Mouse (Mus musculus) embryo, embryonic 9.5 days (tissue): Measurements from ENCODE around the gene Sult2b1.
A peak's percentile ranks its signal among the peaks of the same experiment; 100 is the strongest.

Source experiments
- DNase-seq: peaks from one replicate; pipeline ENCODE4 v3.0.0-alpha.2; 2017; ENCODE audit errors: extremely low spot score

Gene Sult2b1

GRCm38 (mm10) chr7:45800546-45801204 is 16.2 kb upstream of the Sult2b1 start:
- peak; percentile 69 for DNase-seq

DNA sequence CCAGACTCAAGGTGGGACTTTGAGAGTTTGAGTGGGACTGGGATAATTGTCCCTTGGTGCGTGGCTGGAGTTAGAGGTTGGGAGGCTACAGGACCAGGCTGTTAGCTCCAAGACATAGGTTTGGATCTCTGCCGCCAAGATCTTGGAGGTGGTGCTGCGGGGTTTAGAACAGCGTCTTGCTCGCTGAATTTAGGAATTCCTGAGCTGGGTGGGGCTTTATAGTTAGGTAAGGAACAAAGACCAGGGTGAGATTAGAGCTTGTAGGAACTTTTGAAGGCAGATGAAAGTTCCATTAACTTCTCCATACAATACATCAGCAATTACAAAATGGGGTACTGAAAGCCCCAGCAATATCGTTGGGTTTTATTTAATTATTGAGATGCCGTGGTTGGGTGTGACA is 15.5 kb upstream of the Sult2b1 start:
- DNase-seq: no peak

DNA sequence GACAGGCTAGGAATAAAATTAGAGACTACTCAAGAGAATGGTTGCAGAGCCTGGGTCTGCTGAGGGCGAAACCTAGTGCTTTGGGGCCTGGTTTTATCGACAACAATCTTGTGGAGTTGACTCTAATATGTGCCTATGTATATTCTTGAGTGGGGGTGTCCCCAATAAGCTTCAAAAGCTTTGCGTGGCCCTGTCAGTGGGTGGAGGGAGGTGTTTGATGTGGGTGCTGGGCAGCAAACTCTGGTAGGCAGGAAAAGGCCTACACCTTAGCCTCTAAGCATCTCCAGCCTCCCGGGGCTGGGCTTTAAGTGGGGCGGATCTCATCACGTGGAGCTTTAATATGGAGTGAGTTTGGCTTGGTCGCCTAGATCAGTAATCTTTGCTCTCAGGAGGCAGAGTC is 14.5 kb upstream of the Sult2b1 start:
- no peak for DNase-seq

- no peak for DNase-seq
Observed at GRCm38 (mm10) chr7:45798511-45798836, 14.0 kb upstream of the Sult2b1 start.

- no peak for DNase-seq
Observed at GRCm38 (mm10) chr7:45797661-45798510, 13.4 kb upstream of the Sult2b1 start.

DNA sequence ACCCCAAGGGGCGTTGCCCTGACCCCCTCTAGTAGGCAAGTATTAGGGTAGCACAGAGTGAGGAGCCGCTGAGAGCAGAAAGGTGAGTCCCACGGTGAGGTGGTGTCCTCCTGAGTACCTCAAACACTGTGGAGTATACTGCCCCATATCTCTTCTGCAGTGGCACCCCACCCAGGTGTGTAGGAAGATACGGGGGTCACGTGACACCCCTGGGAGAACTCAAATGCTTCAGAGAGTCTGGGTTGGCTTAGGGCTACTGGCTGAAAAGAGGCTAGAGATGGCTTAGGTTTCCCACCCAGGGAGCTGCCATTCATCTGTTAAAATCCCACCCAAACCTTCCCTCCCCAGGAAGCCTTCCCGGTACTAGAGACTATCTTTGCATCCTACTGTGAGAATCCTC is 12.5 kb upstream of the Sult2b1 start:
- no peak for DNase-seq

GRCm38 (mm10) chr7:45794971-45795370 is 10.5 kb upstream of the Sult2b1 start:
- no peak for DNase-seq

DNA sequence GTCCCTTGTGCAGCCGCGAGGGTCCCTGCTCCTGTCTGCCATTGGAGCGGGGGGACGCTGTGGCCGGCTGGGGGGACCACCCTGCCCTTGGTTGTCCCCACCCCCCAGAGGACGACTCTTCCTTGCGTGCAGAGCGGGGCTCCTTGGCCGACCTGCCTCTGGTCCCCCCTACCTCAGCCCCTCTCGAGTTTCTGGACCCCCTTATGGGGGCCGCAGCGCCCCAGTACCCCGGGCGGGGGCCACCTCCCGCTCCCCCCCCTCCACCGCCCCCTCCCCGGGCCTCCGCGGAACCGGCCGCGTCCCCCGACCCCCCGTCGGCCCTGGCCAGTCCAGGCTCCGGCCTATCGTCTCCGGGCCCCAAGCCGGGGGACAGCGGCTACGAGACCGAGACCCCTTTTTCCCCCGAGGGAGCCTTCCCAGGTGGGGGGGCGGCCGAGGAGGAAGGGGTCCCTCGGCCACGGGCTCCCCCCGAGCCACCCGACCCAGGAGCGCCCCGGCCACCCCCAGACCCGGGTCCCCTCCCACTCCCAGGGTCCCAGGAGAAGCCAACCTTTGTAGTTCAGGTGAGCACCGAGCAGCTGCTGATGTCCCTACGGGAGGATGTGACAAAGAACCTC is 9.6 kb upstream of the Sult2b1 start:
- no peak for DNase-seq

DNA sequence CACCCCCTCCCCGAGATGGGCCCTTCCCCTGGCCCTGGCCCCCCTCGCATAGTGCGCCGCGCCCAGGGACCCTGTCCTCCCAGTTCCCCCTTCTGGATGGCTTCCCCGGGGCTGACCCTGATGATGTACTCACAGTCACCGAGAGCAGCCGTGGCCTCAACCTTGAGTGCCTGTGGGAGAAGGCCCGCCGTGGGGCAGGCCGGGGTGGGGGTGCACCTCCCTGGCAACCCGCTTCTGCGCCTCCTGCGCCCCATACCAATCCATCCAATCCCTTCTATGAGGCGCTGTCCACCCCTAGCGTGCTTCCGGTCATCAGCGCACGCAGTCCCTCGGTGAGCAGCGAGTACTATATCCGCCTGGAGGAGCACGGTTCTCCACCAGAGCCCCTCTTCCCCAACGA is 8.8 kb upstream of the Sult2b1 start:
- no peak for DNase-seq

- DNase-seq: no peak
Observed at GRCm38 (mm10) chr7:45791756-45792490, 7.5 kb upstream of the Sult2b1 start.

GRCm38 (mm10) chr7:45790721-45791120 is 6.3 kb upstream of the Sult2b1 start:
- no peak for DNase-seq

DNA sequence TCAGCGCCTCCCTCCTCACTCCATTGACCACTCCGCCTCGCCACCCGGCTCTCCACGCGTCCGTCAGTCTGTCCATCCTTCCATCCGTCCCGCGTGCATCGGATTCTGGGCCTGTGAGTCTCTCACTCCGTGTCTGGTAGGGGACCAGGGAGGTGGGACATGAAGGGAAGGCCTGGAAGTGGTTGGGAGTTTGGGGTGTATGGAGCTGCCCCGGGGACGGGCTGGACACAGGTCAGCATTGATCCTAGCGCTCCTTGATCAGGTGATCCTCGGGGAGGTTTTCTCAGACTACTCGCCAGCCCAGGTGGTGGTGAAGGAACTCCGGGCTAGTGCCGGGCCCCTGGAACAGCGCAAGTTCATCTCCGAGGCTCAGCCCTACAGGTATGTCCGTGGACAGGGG is 3.2 kb upstream of the Sult2b1 start:
- DNase-seq: no peak

DNA sequence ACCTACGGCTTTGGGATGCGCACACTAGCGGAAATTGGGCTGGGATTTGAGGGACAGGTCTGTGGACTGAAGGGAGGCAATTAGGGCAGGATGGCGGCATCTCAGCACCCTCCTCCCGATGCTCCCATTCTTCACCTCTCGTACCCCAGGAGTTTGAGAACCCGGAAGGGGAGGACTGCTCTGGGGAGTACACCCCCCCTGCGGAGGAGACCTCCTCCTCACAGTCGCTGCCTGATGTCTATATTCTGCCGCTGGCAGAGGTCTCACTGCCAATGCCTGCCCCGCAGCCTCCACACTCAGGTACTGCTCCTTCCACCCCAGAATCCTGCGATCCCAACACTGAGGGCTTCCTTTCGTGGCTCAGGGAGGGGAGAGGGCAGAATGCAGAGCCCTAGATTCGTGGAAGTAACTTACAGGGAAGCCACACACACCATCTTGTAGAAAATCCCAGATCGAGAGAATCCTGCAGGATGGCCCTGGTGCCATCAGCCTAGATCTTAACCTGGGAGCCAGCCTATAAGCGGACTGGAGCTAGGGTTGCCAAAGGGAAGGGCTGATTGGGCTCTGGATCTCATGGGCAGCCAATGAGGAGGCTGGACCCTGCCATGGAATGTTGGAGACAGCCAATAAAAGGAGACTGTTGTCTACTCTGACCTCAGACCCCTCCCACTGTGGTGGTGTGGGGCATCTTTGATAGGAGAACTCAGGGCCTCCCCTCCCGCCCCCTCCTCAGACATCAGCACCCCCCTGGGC is 2.4 kb upstream of the Sult2b1 start:
- DNase-seq: peak; percentile 73

DNA sequence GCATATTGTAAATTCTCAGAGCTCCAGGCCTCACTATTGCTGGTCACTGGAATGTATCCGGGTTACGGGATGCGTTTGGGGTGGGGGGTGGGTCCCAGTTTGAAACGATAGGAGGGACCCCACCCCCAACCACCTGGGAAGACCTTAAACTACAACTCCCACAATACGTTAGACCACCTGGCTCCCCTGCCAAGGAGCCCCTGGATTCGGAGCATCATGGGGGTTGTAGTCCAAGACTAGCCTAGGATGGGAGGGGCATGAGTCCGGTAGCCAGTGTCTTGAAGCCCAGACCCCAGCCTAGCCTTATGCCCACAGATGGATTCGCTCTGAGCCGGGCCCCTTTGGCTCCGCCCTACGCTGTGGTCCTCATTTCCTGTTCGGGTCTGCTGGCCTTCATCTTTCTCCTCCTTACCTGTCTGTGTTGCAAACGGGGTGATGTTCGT is 1.7 kb upstream of the Sult2b1 start:
- DNase-seq: peak; percentile 84

DNA sequence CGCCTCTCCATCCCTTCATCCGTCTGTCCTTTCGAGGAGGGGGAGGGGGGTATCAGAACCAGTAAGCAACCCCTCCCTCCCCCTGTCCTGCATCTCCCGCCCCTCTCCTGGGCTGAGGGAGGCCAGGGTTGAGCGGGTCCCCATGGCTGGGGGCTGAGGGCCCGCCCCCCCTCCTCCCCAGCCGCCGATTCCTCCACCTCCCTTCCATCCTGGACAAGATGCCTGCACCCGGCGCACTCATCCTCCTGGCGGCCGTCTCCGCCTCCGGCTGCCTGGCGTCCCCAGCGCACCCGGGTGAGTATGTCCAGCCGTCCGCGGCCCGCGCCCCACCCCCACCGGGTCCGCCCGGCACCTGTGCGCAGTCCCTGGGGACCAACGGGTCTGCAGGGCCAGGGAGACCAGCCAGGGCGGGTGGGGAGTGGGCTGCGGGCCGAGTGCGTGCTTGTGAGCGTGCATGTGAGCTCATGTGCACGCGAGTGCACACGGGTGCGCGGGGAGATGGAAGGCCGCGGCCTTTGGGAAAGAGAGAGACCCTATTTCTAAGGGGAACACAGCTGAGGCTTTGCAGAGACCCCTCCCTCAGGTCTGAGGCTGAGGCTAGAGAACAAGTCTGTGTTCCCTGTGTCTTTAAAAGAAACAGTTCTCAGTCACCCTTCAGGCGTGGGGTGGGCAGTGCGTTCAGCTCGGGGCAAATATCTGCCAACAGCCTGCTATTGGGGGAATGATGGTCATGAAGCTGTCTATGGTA is 1.1 kb upstream of the Sult2b1 start:
- DNase-seq: no peak

- DNase-seq: peak; percentile 82
Observed at GRCm38 (mm10) chr7:45783511-45784091, 868 bp downstream of the Sult2b1 start, which contains the start of gene Lmtk3. TSS of gene Lmtk3 (plus strand) at chr7:45783738.

DNA sequence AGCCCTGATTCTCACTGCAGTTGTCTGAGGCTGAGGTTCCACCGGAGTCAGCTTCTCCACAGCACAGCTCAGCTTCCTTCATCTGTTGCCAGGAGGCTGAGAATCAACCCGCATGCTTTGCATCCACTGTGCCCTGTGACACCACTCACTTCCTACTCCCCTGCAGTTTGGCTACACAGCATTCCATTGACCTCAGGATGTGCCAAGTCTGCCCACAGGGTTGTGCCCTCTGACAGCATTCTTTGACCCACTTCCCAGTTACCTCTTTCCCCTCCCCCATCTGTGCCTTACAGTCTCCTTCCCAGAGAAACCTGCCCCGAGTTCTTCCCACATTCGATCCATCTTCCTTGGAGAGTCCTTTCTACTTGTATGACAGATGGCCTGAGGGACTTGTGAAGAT is 2.2 kb downstream of the Sult2b1 start:
- DNase-seq: no peak

DNA sequence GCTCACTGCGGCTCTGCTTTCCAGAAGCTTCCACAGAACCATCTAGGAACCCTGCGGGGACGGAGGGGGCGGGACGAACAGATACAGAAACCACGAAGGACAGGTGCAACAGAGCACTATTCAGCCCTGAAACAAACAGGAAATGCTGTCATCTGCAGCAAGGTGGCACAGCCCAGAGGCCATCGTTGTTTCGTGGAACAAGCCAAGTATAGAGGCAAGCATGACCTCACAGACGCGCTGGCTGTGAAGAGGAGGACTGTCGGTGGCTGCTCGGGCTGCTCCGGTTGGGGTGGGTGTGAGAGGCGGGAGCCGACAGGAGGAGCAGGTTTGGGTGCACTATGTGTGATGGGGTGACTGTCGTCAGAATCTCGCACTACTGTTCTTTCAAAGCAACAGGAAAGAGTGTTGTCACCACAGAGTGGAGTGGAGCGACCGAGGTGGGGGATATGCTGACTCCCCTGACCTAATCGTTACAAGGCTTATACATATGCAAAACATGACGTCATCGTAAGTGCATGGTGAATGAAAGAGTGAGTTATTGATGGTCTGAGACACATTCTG is 5.3 kb downstream of the Sult2b1 start:
- DNase-seq: no peak

- DNase-seq: no peak
Observed at GRCm38 (mm10) chr7:45775237-45775636, 9.2 kb downstream of the Sult2b1 start.

DNA sequence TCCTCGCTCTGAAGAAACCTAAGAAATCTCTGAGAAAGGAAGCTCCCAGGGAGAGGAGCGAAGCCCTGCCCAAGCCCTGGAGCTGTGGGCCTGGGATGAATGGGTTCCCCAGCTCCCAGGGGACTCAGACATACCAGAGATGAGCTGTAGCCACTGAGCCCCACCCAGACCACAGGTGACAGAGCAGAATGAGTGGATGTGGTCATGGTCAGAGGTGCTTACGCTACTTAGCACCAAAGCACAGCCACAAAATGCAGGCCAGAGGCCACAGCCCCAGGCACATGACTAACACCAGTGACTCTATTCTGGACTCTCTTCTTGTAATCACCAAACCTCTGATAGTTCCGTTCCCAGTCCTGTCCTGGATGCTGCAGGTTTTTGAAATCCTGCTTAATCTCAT is 13.4 kb downstream of the Sult2b1 start:
- no peak for DNase-seq
